In the genomic region with DNA sequence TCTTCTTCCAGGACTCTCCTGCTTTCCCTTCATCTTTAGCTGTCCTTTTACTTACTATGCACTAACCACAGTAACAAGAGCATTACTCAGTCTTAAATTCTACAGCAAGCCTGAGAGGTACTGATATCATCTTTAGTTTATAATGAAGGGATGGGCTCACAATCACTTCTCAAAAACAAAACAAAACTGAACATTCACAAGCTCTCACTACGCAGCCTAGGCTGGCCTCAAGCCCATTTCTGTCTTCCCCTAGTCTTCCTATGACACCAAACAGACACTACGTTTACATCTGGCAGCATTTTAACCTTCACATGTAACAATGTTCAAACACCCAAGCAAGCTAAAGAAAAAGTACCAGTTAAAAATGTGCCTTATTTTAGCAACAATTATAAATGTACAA, we compare ENCODE assay signal across 8 mouse cellular contexts. TPM values are rescaled to one million over a fixed set of nuclear protein-coding genes. Genes with fewer than 3 reads are reported as not detected.
DNase-seq lines count a peak whose midpoint lies in the region; ATAC-seq and TF ChIP-seq lines count a peak whose summit lies in the region.

No protein-coding gene starts in this region.

- no peak for ATAC-seq in kidney, postnatal 0 days (replicated peaks; ENCODE audit: low FRiP score, low read depth)
- ATAC-seq in liver, embryonic 12.5 days, result no peak
- ATAC-seq in neural tube, embryonic 13.5 days (ENCODE audit: low read depth), result no peak

- no peaks in the 10 kb centered on the region for H3K9me3 ChIP-seq in kidney, postnatal 0 days (replicated peaks; ENCODE audit: low read length)
- no peaks in the 10 kb centered on the region for H3K9me3 ChIP-seq in forebrain, embryonic 10.5 days
- no peaks in the 10 kb centered on the region for H3K9me3 ChIP-seq in liver, embryonic 12.5 days (replicated peaks)
- H3K9me3 ChIP-seq in neural tube, embryonic 13.5 days, result no peaks in the 10 kb centered on the region

- H3K9ac ChIP-seq in kidney, postnatal 0 days (ENCODE audit: low read depth, low read length), result no peak overlapping the region; the same call in 1 of the 2 replicates
- peak overlapping the region; percentile 98 for H3K9ac ChIP-seq in liver, embryonic 12.5 days
- peak overlapping the region; percentile 98 for H3K9ac ChIP-seq in neural tube, embryonic 13.5 days

- 21% methylated on average over 2 of the region's 2 CpGs for WGBS in kidney, postnatal 0 days
- 74% methylated on average over 2 of the region's 2 CpGs for WGBS in forebrain, embryonic 10.5 days
- WGBS in liver, embryonic 12.5 days (ENCODE audit: insufficient replicate concordance), result 34% methylated on average over 2 of the region's 2 CpGs
- WGBS in neural tube, embryonic 13.5 days, result 41% methylated on average over 2 of the region's 2 CpGs

- peak overlapping the region; percentile 76 for H3K4me3 ChIP-seq in kidney, postnatal 0 days (replicated peaks; ENCODE audit: low read depth, low read length)
- H3K4me3 ChIP-seq in forebrain, embryonic 10.5 days, result peak overlapping the region; percentile 97
- peak overlapping the region; percentile 98 for H3K4me3 ChIP-seq in liver, embryonic 12.5 days
- H3K4me3 ChIP-seq in neural tube, embryonic 13.5 days, result peak overlapping the region; percentile 86

- no peaks in the 10 kb centered on the region for H3K27me3 ChIP-seq in kidney, postnatal 0 days (ENCODE audit: insufficient read depth, low read length)
- no peaks in the 10 kb centered on the region for H3K27me3 ChIP-seq in forebrain, embryonic 10.5 days (ENCODE audit: poor library complexity, severe bottlenecking)
- no peaks in the 10 kb centered on the region; the same call in 1 of the 2 replicates for H3K27me3 ChIP-seq in liver, embryonic 12.5 days (replicated peaks)
- no peaks in the 10 kb centered on the region for H3K27me3 ChIP-seq in neural tube, embryonic 13.5 days

- H3K4me1 ChIP-seq in kidney, postnatal 0 days (replicated peaks; ENCODE audit: insufficient read depth, low read length), result 0 out of 2 replicates have a peak, but pooled peaks cover 7% of the 10 kb centered on the region
- peaks cover 24% of the 10 kb centered on the region for H3K4me1 ChIP-seq in forebrain, embryonic 10.5 days
- H3K4me1 ChIP-seq in liver, embryonic 12.5 days, result peaks cover 49% of the 10 kb centered on the region
- peaks cover 40% of the 10 kb centered on the region for H3K4me1 ChIP-seq in neural tube, embryonic 13.5 days (replicated peaks)

- peak overlapping the region; percentile 63 for H3K4me2 ChIP-seq in kidney, postnatal 0 days (ENCODE audit: low read length)
- H3K4me2 ChIP-seq in liver, embryonic 12.5 days, result peak overlapping the region; percentile 74
- peak overlapping the region; percentile 95 for H3K4me2 ChIP-seq in neural tube, embryonic 13.5 days

- no peak overlapping the region for H3K27ac ChIP-seq in kidney, postnatal 0 days
- H3K27ac ChIP-seq in forebrain, embryonic 10.5 days, result no peak overlapping the region
- no peak overlapping the region for H3K27ac ChIP-seq in liver, embryonic 12.5 days
- no peak overlapping the region for H3K27ac ChIP-seq in neural tube, embryonic 13.5 days (replicated peaks)

- 0 out of 2 replicates have a peak, but pooled peaks cover 4% of the 10 kb centered on the region for H3K36me3 ChIP-seq in kidney, postnatal 0 days (ENCODE audit: insufficient read depth, low read length)
- peaks cover 23% of the 10 kb centered on the region for H3K36me3 ChIP-seq in forebrain, embryonic 10.5 days (replicated peaks)
- peaks cover 8% of the 10 kb centered on the region for H3K36me3 ChIP-seq in liver, embryonic 12.5 days
- no peaks in the 10 kb centered on the region for H3K36me3 ChIP-seq in neural tube, embryonic 13.5 days

- no peak for TF ChIP-seq CTCF in kidney, postnatal 0 days (IDR thresholded peaks at IDR 0.05; ENCODE audit: low read depth)

- no peak for DNase-seq in kidney, postnatal 0 days (ENCODE audit: low spot score)
- no peak for DNase-seq in kidney, adult 8-10 months
- DNase-seq in forebrain, embryonic 10.5 days (ENCODE audit: extremely low spot score, low spot score), result no peak
- no peak for DNase-seq in urinary bladder, postnatal 25 days (ENCODE audit: low spot score)
- no peak for DNase-seq in frontal cortex, postnatal 36 days (ENCODE audit: low spot score in 2 of 2)
- DNase-seq in left cerebral cortex, adult 9 months (ENCODE audit: low spot score in 2 of 2), result no peak

RNA-seq across cellular contexts. Expression of a gene that starts 1.9 kb away (rescaled TPM):
- 107 and 131 TPM in 2 replicates for polyA plus RNA-seq in kidney, postnatal 0 days (2015; fragmentation: Nextera tagmentation; extraction: Ambion mirVana)
- 144 and 150 TPM in 2 replicates for polyA plus RNA-seq in forebrain, embryonic 10.5 days (2016; fragmentation: Nextera tagmentation; extraction: Ambion mirVana)
- 63.0 and 68.1 TPM in 2 replicates for polyA plus RNA-seq in liver, embryonic 12.5 days (2016; fragmentation: Nextera tagmentation; extraction: Ambion mirVana)
- 149 and 164 TPM in 2 replicates for polyA plus RNA-seq in neural tube, embryonic 13.5 days (2015; fragmentation: Nextera tagmentation; extraction: Ambion mirVana)
